Mouse (Mus musculus) liver, embryonic 16.5 days (tissue): Measurements from ENCODE around the gene Arhgap44. TPM values are rescaled to one million over a fixed set of nuclear protein-coding genes. Genes with fewer than 3 reads are reported as not detected.

Experiments used
- ATAC-seq: fragments of 200-750 bp; cut with Nextera tagmentation; 2 replicates; pipeline ENCODE4 v1.8.0; 2017; ENCODE audit warnings: low read depth, mild to moderate bottlenecking, moderate number of reproducible peaks, moderate library complexity
- H3K27ac ChIP-seq: fragments of 300-500 bp; sonication (generic); 2 replicates; pipeline ENCODE4 v1.5.1; 2014; ENCODE audit warnings: mild to moderate bottlenecking, low read length
- H3K27me3 ChIP-seq: fragments of 300-500 bp; sonication (generic); 2 replicates; pipeline ENCODE4 v1.6.1; 2014; ENCODE audit warnings: low read depth, low read length, mixed read lengths; ENCODE audit not compliant: control insufficient read depth, insufficient read depth
- H3K36me3 ChIP-seq: fragments of 300-500 bp; sonication (generic); 2 replicates; pipeline ENCODE4 v1.6.1; 2014; ENCODE audit warnings: mild to moderate bottlenecking; ENCODE audit not compliant: control insufficient read depth, insufficient read depth
- H3K4me1 ChIP-seq: fragments of 300-500 bp; sonication (generic); 2 replicates; pipeline ENCODE4 v1.6.1; 2014; ENCODE audit warnings: low read depth, low read length, mixed read lengths; ENCODE audit not compliant: control insufficient read depth
- H3K4me2 ChIP-seq: fragments of 300-500 bp; sonication (generic); 2 replicates; pipeline ENCODE4 v1.6.1; 2014; ENCODE audit warnings: low read depth, low read length, mixed read lengths
- H3K4me3 ChIP-seq: fragments of 300-500 bp; sonication (generic); 2 replicates; pipeline ENCODE4 v1.5.1; 2014; ENCODE audit warnings: low read depth, mild to moderate bottlenecking, low read length
- H3K9ac ChIP-seq: fragments of 300-500 bp; sonication (generic); 2 replicates; pipeline ENCODE4 v1.6.1; 2014; ENCODE audit warnings: low read depth, low read length
- H3K9me3 ChIP-seq: fragments of 300-500 bp; sonication (generic); replicated peaks from 2 replicates; pipeline ENCODE4 v1.6.1; 2016; ENCODE audit warnings: low read length; ENCODE audit not compliant: control insufficient read depth
- WGBS: fragments of 180-500 bp; shearing (Covaris S2); extraction: QIAGEN DNeasy Blood & Tissue Kit; methylation state at CpG from one replicate; pipeline ENCODE4 v1.1.7; 2014; ENCODE audit not compliant: insufficient replicate concordance; 5-methylcytosine and 5-hydroxymethylcytosine counted together
- polyA plus RNA-seq: library from polyadenylated mRNA; unstranded; fragments of >200 nt; fragmentation: Nextera tagmentation; extraction: Ambion mirVana; gene quantifications from 2 replicates; pipeline ENCODE4 v1.2.1, GENCODE M21; 2015

Arhgap44 gene
- polyA plus RNA-seq, 1 experiment from 2014 or later: 0.85 TPM

DNA sequence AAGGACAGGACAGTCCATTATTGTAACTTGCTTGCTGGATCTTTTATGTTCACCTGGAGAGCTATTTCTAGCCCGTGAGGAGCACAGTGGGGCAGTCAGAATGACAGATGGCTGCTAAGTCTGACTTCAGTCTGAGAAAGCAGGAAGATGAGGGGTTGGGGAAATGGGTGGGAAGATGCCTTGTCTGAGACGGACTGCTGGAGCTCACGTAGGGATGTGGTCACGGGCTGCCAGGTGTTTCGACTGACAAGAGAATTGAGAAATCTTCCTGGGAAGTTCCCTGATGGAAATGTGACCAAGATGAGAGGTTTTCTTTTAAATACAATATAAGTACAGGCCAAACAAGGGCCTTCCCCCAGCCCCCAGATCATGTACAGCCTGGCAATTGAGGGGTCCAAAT, 108.5 kb downstream of the Arhgap44 start:
- Histone ChIP-seq H3K36me3 (no peaks in the 10 kb centered on the region), H3K27ac (no peak overlapping the region), H3K4me1 (no peaks in the 10 kb centered on the region), H3K27me3 (no peaks in the 10 kb centered on the region), H3K9me3 (no peaks in the 10 kb centered on the region), H3K4me2 (no peak overlapping the region), H3K9ac (no peak overlapping the region), H3K4me3 (no peak overlapping the region)
- ATAC-seq: no peak
- 33% methylated on average over 5 of the region's 5 CpGs for WGBS

GRCm38 (mm10) chr11:65050819-65051218, 111.9 kb downstream of the Arhgap44 start:
- Histone ChIP-seq H3K27me3 (no peaks in the 10 kb centered on the region), H3K4me3 (no peak overlapping the region), H3K4me2 (no peak overlapping the region), H3K9ac (no peak overlapping the region), H3K9me3 (no peaks in the 10 kb centered on the region), H3K36me3 (no peaks in the 10 kb centered on the region), H3K4me1 (no peaks in the 10 kb centered on the region), H3K27ac (no peak overlapping the region)
- 76% methylated on average over 5 of the region's 5 CpGs for WGBS
- no peak for ATAC-seq

- Histone ChIP-seq H3K4me1 (no peaks in the 10 kb centered on the region), H3K27me3 (no peaks in the 10 kb centered on the region), H3K9ac (no peak overlapping the region), H3K4me2 (no peak overlapping the region), H3K36me3 (no peaks in the 10 kb centered on the region), H3K27ac (no peak overlapping the region), H3K4me3 (no peak overlapping the region), H3K9me3 (no peaks in the 10 kb centered on the region)
- ATAC-seq: no peak
- 83% methylated on average over 7 of the region's 7 CpGs for WGBS
Measured at GRCm38 (mm10) chr11:65049090-65049489, 113.7 kb downstream of the Arhgap44 start.

GRCm38 (mm10) chr11:65040556-65040955, 122.2 kb downstream of the Arhgap44 start:
- Histone ChIP-seq H3K36me3 (no peaks in the 10 kb centered on the region), H3K27ac (no peak overlapping the region), H3K27me3 (no peaks in the 10 kb centered on the region), H3K9me3 (no peaks in the 10 kb centered on the region), H3K4me2 (no peak overlapping the region), H3K4me3 (no peak overlapping the region), H3K4me1 (no peaks in the 10 kb centered on the region), H3K9ac (no peak overlapping the region)
- no peak for ATAC-seq
- WGBS: 65% methylated on average over 6 of the region's 6 CpGs

DNA sequence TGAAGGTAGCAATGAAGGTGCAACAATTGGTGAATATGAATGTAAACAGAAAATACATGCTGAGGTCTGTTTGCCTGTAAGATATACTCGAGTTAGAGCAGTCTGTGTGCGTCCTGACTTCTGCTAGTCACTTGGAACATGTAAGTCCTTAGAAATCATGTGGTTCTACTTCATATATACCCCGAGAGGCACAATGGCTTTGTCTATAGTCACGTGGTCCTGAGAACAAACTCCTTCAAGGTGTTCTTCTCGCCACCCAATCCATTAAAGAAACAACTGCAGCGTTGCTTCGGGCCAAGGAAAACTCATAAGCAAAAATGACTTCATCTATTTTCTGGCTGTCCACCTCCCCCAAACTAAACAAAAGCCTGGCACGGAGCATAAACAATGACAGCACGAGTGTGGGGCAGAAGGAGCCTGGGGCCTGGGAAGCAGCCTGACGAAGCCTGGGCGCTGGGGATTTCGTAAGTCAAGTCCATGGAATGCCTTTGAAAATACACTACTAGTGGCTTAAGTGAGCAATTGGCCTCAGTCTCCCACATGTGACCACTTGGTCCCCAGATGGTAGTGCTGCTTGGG, 123.2 kb downstream of the Arhgap44 start:
- no peaks in the 10 kb centered on the region for H3K27me3 ChIP-seq
- WGBS: 48% methylated on average over 12 of the region's 12 CpGs
- H3K4me2 ChIP-seq: no peak overlapping the region
- no peaks in the 10 kb centered on the region for H3K9me3 ChIP-seq
- no peaks in the 10 kb centered on the region for H3K36me3 ChIP-seq
- ATAC-seq: no peak
- H3K9ac ChIP-seq: no peak overlapping the region
- no peaks in the 10 kb centered on the region for H3K4me1 ChIP-seq
- no peak overlapping the region for H3K27ac ChIP-seq
- no peak overlapping the region for H3K4me3 ChIP-seq

DNA sequence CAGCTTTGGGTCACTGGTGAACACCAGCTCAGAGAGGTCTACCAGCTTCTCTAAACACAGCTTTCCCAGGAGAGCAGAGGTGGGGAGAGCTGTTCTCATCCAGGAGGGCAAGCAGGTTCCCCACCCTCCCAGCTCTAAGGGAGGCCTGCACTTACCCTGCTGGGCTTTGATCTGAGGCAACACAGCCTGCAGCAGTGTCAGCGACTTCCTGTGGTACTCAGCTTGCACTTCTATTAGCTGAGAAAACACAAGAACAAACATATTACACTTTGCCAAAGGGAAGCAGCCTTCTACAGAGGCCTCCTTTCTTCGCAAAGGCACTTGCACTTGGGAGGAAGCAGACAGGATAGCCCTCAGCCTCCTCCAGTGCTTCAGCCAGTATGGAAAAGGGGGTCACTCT, 123.8 kb downstream of the Arhgap44 start:
- ATAC-seq: no peak
- H3K27ac ChIP-seq: no peak overlapping the region
- no peak overlapping the region for H3K4me2 ChIP-seq
- H3K4me3 ChIP-seq: no peak overlapping the region
- no peaks in the 10 kb centered on the region for H3K36me3 ChIP-seq
- WGBS: 25% methylated on average over 2 of the region's 2 CpGs
- no peaks in the 10 kb centered on the region for H3K9me3 ChIP-seq
- H3K9ac ChIP-seq: no peak overlapping the region
- no peaks in the 10 kb centered on the region for H3K27me3 ChIP-seq
- H3K4me1 ChIP-seq: no peaks in the 10 kb centered on the region

- H3K4me3 ChIP-seq: no peak overlapping the region
- H3K4me1 ChIP-seq: no peaks in the 10 kb centered on the region
- WGBS: 68% methylated on average over 7 of the region's 7 CpGs
- no peaks in the 10 kb centered on the region for H3K9me3 ChIP-seq
- ATAC-seq: no peak
- H3K9ac ChIP-seq: no peak overlapping the region
- H3K27me3 ChIP-seq: no peaks in the 10 kb centered on the region
- H3K36me3 ChIP-seq: no peaks in the 10 kb centered on the region
- H3K27ac ChIP-seq: no peak overlapping the region
- H3K4me2 ChIP-seq: no peak overlapping the region
Measured at GRCm38 (mm10) chr11:65032221-65032620, 130.5 kb downstream of the Arhgap44 start.

GRCm38 (mm10) chr11:65030201-65030600, 132.6 kb downstream of the Arhgap44 start:
- H3K27ac ChIP-seq: no peak overlapping the region
- no peak for ATAC-seq
- H3K9me3 ChIP-seq: no peaks in the 10 kb centered on the region
- H3K9ac ChIP-seq: no peak overlapping the region
- no peak overlapping the region for H3K4me2 ChIP-seq
- H3K4me1 ChIP-seq: no peaks in the 10 kb centered on the region
- H3K27me3 ChIP-seq: no peaks in the 10 kb centered on the region
- H3K4me3 ChIP-seq: no peak overlapping the region
- WGBS: 44% methylated on average over 1 of the region's 1 CpGs
- no peaks in the 10 kb centered on the region for H3K36me3 ChIP-seq

GRCm38 (mm10) chr11:65028049-65028448, 134.7 kb downstream of the Arhgap44 start:
- Histone ChIP-seq H3K27ac (no peak overlapping the region), H3K9ac (no peak overlapping the region), H3K27me3 (no peaks in the 10 kb centered on the region), H3K9me3 (no peaks in the 10 kb centered on the region), H3K4me2 (no peak overlapping the region), H3K4me3 (no peak overlapping the region), H3K36me3 (no peaks in the 10 kb centered on the region), H3K4me1 (no peaks in the 10 kb centered on the region)
- no peak for ATAC-seq
- WGBS: 67% methylated on average over 5 of the region's 5 CpGs
